Mouse (Mus musculus) bone marrow macrophage, adult 2 months (primary cell): Measurements from ENCODE around the gene Hydin. TPM values are rescaled to one million over a fixed set of nuclear protein-coding genes. Genes with fewer than 3 reads are reported as not detected.
"Not testable (repeated sequence)": the region's sequence is repeated elsewhere in the genome, so short reads cannot be mapped to it uniquely, and the experiment has no call there.

Experiments
- H3K27ac ChIP-seq: 2 replicates; pipeline ENCODE4 v1.5.1; 2012; ENCODE audit warnings: low read depth, low read length; ENCODE audit not compliant: insufficient read depth
- H3K4me1 ChIP-seq: 2 replicates; pipeline ENCODE4 v1.6.1; 2012; ENCODE audit warnings: low read length; ENCODE audit not compliant: control insufficient read depth, insufficient read depth
- H3K4me3 ChIP-seq: 2 replicates; pipeline ENCODE4 v1.5.1; 2012; ENCODE audit warnings: mild to moderate bottlenecking, low read length, moderate library complexity; ENCODE audit not compliant: insufficient read depth
- CTCF ChIP-seq: IDR thresholded peaks from 2 replicates; pipeline ENCODE4 v1.5.1; 2012; ENCODE audit warnings: low read depth, mild to moderate bottlenecking, low read length, moderate library complexity
- POLR2A ChIP-seq: IDR thresholded peaks from 2 replicates; pipeline ENCODE4 v1.6.1; 2012; ENCODE audit warnings: mild to moderate bottlenecking, low read depth, low read length, borderline replicate concordance
- polyA plus RNA-seq: library from polyadenylated mRNA; stranded (reverse); fragments of >200 nt; gene quantifications from 2 replicates; pipeline ENCODE4 v1.2.4, GENCODE M21; 2012; ENCODE audit not compliant: missing spikeins, insufficient read depth, insufficient read length

Gene Hydin
- polyA plus RNA-seq, 1 experiment, result 0.32 TPM

DNA sequence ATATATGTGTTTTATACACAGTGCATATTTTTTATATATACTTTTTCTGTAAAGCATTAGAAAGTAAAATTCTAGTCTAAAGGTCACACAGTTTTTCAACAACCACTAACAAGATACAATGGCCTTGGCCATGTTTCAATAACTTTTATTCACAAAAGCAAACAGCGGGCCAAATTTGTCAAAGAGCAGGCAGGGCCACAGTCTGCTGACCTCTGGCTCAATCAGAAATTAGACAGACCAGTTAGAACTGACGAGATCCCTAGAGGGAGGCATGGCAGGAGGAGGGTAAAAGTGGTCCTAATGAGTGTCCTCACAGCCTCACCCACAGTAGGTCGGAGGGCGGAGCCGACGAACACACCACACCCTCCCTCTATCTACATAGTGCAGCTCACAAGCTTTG is 267.0 kb downstream of the Hydin start:
- Histone ChIP-seq H3K4me1 (no peaks in the 10 kb centered on the region), H3K27ac (no peak overlapping the region), H3K4me3 (no peak overlapping the region)
- TF ChIP-seq CTCF (no peak), POLR2A (no peak)

DNA sequence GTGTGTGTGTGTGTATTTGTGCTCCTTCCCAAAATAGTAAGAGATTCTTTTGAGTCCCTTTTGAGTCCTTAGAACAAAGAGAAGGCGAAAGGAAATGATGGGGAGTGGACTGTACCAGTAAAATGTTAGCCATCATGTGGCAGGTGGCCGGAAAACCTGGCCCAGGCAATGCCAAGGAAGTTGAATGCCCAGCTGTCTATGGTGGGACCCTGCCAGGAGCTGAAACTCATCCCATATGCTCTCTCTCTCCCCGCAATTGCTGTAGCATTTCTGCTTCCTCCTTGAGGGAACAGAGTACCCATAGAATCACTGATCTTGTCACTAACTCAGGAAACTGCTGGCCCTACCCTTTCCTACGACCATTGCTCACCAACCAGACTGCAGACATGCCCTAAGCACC is 271.1 kb downstream of the Hydin start:
- Histone ChIP-seq H3K27ac (no peak overlapping the region), H3K4me1 (no peaks in the 10 kb centered on the region), H3K4me3 (no peak overlapping the region)
- no peak for TF ChIP-seq CTCF

DNA sequence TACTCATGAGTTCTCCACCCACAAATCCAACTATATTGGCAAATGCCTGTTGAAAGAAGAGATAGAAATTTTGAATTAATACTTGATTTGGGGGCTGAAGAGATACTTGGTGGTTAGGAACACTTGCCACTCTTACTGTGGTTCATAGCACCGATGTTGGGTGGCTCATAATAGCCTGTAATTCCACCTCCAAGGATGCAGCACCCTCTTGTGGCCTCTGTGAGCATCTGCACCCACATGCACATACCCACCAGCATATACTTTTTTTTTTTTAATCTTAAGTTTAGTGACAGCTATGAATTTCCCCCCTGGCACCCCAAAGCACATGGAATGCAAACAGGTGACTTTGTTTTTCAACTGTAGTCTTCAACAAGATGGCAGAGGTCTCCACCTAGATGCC is 283.6 kb downstream of the Hydin start:
- TF ChIP-seq CTCF (no peak), POLR2A (no peak)
- Histone ChIP-seq H3K27ac (no peak overlapping the region), H3K4me3 (no peak overlapping the region), H3K4me1 (no peaks in the 10 kb centered on the region)

DNA sequence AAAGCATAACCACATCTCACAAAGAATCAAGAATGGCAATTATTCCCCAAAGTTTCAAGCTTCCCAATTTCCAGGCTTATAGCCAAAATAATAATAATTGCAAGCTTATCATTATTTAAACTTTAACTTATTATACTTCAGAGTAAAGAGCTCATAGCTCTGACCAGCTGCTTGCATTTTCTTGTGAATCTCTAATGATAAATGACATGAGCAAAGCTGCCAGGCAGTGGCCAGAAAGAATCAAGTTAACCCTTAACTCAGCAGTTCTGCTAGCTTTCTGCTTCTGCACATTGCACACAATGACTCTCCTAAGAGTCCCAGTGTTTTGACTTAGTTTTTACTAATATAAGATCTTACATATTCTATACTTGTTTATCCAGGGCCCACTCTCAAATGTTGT is 285.3 kb downstream of the Hydin start:
- not testable (repeated sequence) for H3K27ac ChIP-seq, H3K4me1 ChIP-seq, H3K4me3 ChIP-seq

DNA sequence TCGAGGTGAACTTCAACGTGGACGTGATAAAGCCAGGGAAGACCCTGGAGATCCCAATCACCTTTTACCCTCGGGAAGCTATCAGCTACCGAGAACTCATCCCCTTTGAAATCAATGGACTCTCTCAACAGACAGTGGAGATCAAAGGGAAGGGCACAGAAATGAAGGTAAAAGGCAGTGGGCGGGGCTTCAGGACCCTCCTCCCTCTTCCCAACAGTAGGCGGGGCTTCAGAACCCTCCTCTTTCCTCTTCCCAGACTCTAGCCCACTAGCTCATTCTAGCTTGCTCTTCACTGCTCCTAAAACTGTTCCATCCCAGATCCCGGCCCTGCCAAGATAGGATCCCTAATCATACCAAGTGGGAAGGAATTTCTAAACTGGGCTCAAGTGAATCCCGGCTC is 325.9 kb downstream of the Hydin start:
- TF ChIP-seq CTCF (no peak), POLR2A (no peak)
- Histone ChIP-seq H3K4me3 (no peak overlapping the region), H3K4me1 (no peaks in the 10 kb centered on the region), H3K27ac (no peak overlapping the region)

DNA sequence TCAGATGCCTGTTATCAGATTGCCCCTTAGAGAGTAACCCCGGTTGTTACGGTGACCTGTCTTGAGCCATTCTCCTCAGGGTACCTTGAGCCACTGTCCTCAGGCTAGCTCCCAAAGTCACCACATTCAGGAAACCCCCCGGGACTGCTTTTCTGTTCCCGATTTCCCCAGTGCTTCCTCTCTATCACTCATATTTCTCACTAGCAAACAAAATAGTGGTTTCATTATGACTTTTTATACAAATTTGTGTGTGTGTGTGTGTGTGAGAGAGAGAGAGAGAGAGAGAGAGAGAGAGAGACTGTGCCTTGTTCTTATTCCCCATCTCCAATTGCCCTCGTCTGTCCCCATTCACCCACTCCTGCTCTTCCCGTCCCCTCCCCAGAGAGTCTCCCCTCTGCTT is 327.4 kb downstream of the Hydin start:
- Histone ChIP-seq H3K4me1 (no peaks in the 10 kb centered on the region), H3K27ac (no peak overlapping the region), H3K4me3 (no peak overlapping the region)
- TF ChIP-seq CTCF, result no peak
- TF ChIP-seq POLR2A, result no peak

DNA sequence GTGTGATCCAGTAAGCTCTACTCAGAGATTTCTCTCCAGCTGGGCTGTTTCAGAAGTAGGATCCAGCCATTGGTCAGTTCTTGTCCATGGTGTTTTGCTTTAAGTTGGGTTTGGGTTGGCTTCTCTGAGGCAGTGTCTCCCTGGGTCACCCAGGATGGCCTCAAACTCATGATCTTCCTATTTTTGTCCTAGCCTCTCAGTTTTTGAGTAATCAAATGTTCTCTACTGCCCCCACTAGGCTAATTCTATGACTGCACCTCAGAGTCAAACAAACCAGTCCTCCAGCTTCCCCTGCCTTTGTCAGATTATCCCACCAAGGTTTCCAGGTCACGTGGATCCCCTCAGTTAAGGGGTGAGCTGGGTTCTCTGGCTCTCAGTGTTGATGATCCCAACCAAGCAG is 337.8 kb downstream of the Hydin start:
- no peak overlapping the region for H3K27ac ChIP-seq
- H3K4me3 ChIP-seq, result no peak overlapping the region
- peaks cover 5% of the 10 kb centered on the region for H3K4me1 ChIP-seq
- TF ChIP-seq CTCF (peak; percentile 37; the same call in 1 of the 2 replicates), POLR2A (no peak)

DNA sequence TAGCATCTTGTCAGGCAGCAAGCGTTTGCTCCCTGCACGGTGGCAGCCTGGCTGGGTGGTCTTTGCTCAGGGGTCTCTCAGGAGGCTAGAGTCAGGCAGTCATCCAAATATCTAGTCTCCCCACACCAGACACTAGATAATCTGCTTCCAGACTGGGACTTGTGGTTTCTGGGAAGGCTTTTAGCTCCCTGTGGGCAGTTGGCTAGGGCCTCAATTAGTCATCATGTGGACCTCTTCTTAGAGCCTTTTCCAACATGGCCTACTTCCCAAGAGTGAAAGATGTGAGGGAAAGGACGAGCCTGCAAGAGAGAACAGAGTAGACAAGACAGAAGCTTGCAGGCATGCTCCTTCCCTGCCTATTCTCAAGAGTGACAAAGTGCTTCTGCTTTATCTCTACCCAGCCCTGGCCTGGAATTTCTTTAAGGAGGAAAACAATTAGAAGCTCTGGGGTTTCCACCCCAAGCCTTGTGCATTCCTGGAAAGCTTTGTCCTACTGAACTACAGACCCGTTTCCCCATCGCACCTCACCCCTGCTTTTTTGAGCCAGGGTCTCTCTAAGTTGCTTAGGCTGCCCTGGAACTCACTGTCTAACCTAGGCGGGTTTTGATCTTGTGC is 338.7 kb downstream of the Hydin start:
- H3K4me3 ChIP-seq, result no peak overlapping the region

DNA sequence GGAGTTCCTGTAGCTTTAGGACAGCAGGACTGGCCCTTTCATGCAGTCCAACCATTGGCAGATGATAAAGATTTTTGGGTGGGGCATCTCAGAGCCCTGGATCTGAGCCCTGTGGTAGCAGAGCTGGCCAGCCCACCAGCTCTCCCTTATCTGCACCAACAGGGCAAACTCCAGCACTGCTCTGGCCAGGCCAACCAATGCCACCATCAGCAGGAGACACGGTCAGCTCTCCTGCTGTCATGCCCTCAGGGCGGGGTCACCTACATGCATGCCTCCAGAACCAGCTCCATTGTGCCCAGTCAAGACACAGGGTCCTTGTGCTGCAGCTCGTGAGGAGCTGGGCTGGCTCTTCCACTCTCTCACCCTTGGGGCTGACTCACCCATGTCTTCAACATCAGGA is 349.0 kb downstream of the Hydin start:
- Histone ChIP-seq H3K4me1 (peaks cover 10% of the 10 kb centered on the region), H3K27ac (no peak overlapping the region), H3K4me3 (no peak overlapping the region)
- TF ChIP-seq POLR2A (no peak), CTCF (no peak)

More for the DNA sequence above, 338.7 kb downstream of the Hydin start:
- TF ChIP-seq CTCF (no peak), POLR2A (no peak)
- H3K27ac ChIP-seq, result no peak overlapping the region
- peaks cover 5% of the 10 kb centered on the region for H3K4me1 ChIP-seq

DNA sequence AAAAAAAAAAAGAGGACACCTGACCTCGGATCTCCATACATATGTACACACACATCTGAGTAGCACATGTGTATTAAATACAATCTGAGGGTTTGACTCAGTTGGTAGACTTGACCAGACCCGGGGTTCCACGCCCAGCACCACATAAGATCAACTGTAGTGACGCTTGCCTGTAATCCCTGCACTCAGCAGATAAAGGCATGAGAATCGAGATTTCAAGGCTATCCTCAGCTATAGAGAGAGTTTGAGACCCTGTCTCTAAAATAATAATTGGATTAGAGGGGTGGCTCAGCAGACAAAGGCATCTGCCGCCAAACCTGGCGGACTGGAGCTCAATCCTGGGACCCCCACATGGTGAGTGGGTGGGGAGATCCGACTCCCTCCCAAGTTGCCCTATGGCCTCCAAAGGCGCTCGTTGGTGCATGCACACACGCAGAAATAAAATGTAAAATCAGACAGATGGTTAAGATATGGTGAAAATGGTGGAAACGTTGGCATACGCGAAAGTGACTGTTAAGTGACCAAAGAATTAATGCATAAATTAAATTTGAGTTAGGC is 351.1 kb downstream of the Hydin start:
- Histone ChIP-seq H3K4me1 (peaks cover 22% of the 10 kb centered on the region), H3K27ac (no peak overlapping the region), H3K4me3 (peak overlapping the region; percentile 85)
- no peak for TF ChIP-seq POLR2A
- TF ChIP-seq CTCF, result no peak
